Mouse (Mus musculus) liver, embryonic 14.5 days (tissue): ENCODE results near the gene Dctn2.

ENCODE experiments used
- CTCF ChIP-seq: IDR thresholded peaks from 2 replicates; pipeline ENCODE4 v1.5.1; 2016; ENCODE audit warnings: antibody characterized with exemption, low read depth, control low read depth
- EP300 ChIP-seq: IDR thresholded peaks from 2 replicates; pipeline ENCODE4 v1.6.1; 2016; ENCODE audit warnings: antibody characterized with exemption, low read depth

DNA sequence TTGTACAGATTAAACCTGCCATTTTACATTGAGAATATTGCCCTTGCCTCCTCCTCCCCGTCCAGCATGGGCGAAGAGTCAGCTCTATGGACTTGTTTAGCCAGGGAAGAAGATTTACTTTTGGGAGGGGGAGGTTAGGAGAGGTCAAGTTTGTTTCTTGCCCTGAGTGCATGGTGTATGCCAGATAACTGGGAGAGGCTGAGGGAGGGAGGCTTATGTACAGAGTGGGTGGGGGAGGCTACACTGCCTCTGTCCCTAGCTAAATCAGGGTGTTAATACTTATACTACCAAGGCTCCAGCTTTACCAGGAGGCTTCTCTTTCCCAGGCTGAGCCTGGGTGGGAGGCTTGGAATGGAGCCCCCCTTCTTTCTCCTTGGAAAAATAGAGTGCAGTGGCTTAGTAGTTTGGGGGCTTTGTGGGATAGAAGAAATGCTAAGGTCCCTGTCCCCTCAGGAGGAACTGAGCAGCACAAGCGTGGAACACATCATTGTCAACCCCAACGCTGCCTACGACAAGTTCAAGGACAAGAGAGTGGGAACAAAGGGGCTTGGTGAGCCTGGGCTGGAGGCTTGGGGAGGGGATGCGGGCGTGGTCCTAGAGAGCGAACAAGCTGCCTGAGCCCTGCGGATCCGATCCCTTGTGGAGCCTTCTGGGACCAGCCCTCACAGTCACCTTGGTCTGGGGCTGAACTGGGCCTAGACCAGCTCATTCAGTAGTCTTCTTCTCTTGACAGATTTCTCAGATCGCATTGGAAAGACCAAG is 8.3 kb downstream of the Dctn2 start:
- TF ChIP-seq CTCF (no peak), EP300 (no peak)
